Mouse (Mus musculus) forebrain, embryonic 11.5 days (tissue): ENCODE data around the gene Tbcd. TPM values are rescaled to one million over a fixed set of nuclear protein-coding genes. Genes with fewer than 3 reads are reported as not detected.

Experiments used
- ATAC-seq: fragments of 200-750 bp; cut with Nextera tagmentation; replicated peaks from 2 replicates; pipeline ENCODE4 v1.8.0; 2017; ENCODE audit warnings: moderate TSS enrichment; ENCODE audit not compliant: low FRiP score
- DNase-seq: peaks from one replicate; pipeline ENCODE4 v3.0.0-alpha.2; 2017; ENCODE audit warnings: low spot score
- H3K27ac ChIP-seq: fragments of 300-500 bp; sonication (generic); 2 replicates; pipeline ENCODE4 v1.5.1; 2014; ENCODE audit warnings: low read depth, low read length
- H3K27me3 ChIP-seq: fragments of 300-500 bp; sonication (generic); 2 replicates; pipeline ENCODE4 v1.6.1; 2014; ENCODE audit warnings: mild to moderate bottlenecking, low read length, mixed read lengths; ENCODE audit not compliant: control insufficient read depth, insufficient read depth
- H3K36me3 ChIP-seq: fragments of 300-500 bp; sonication (generic); 2 replicates; pipeline ENCODE4 v1.6.1; 2014; ENCODE audit warnings: mild to moderate bottlenecking, low read length, moderate library complexity, mixed read lengths; ENCODE audit not compliant: control insufficient read depth, insufficient read depth
- H3K4me1 ChIP-seq: fragments of 300-500 bp; sonication (generic); replicated peaks from 2 replicates; pipeline ENCODE4 v1.6.1; 2014; ENCODE audit warnings: low read length, mixed read lengths; ENCODE audit not compliant: control insufficient read depth, insufficient read depth
- H3K4me2 ChIP-seq: fragments of 300-500 bp; sonication (generic); 2 replicates; pipeline ENCODE4 v1.6.1; 2014; ENCODE audit warnings: low read depth, mild to moderate bottlenecking, low read length, moderate library complexity, mixed read lengths; ENCODE audit not compliant: severe bottlenecking
- H3K4me3 ChIP-seq: fragments of 300-500 bp; sonication (generic); 2 replicates; pipeline ENCODE4 v1.5.1; 2014; ENCODE audit warnings: low read depth, low read length
- H3K9ac ChIP-seq: fragments of 300-500 bp; sonication (generic); 2 replicates; pipeline ENCODE4 v1.6.1; 2014; ENCODE audit warnings: low read length
- H3K9me3 ChIP-seq: fragments of 300-500 bp; sonication (generic); 2 replicates; pipeline ENCODE4 v1.6.1; 2016; ENCODE audit warnings: low read length, mixed read lengths; ENCODE audit not compliant: control insufficient read depth
- WGBS: fragments of 180-500 bp; shearing (Covaris S2); extraction: QIAGEN DNeasy Blood & Tissue Kit; methylation state at CpG from one replicate; pipeline ENCODE4 v1.1.7; 2014; 5-methylcytosine and 5-hydroxymethylcytosine counted together
- polyA plus RNA-seq: library from polyadenylated mRNA; unstranded; fragments of >200 nt; fragmentation: Nextera tagmentation; extraction: Ambion mirVana; gene quantifications from 2 replicates; pipeline ENCODE4 v1.2.1, GENCODE M21; 2014

The Tbcd gene
- polyA plus RNA-seq, 1 experiment from 2014 or later, result 54.9 TPM

GRCm38 (mm10) chr11:121615961-121616485 lies 164.3 kb downstream of the Tbcd start:
- Histone ChIP-seq H3K4me3 (no peak overlapping the region), H3K36me3 (peaks cover 4% of the 10 kb centered on the region; the same call in 1 of the 2 replicates), H3K9ac (no peak overlapping the region), H3K27me3 (no peaks in the 10 kb centered on the region), H3K4me2 (no peak overlapping the region), H3K27ac (no peak overlapping the region), H3K9me3 (no peaks in the 10 kb centered on the region), H3K4me1 (no peaks in the 10 kb centered on the region)
- no peak for DNase-seq
- WGBS, result 85% methylated on average over 3 of the region's 3 CpGs
- no peak for ATAC-seq

- peaks cover 4% of the 10 kb centered on the region; the same call in 1 of the 2 replicates for H3K36me3 ChIP-seq
- no peaks in the 10 kb centered on the region for H3K4me1 ChIP-seq
- no peak overlapping the region for H3K4me2 ChIP-seq
These were observed 164.8 kb downstream of the Tbcd start for GRCm38 (mm10) chr11:121616501-121616900.

GRCm38 (mm10) chr11:121617371-121617770 lies 165.6 kb downstream of the Tbcd start:
- WGBS, result 100% methylated on average over 1 of the region's 1 CpGs

More at GRCm38 (mm10) chr11:121616501-121616900, 164.8 kb downstream of the Tbcd start:
- Histone ChIP-seq H3K27me3 (no peaks in the 10 kb centered on the region), H3K4me3 (no peak overlapping the region), H3K9ac (no peak overlapping the region), H3K9me3 (no peaks in the 10 kb centered on the region), H3K27ac (no peak overlapping the region)
- ATAC-seq (no peak), DNase-seq (no peak)

GRCm38 (mm10) chr11:121625007-121625406 lies 173.3 kb downstream of the Tbcd start:
- Histone ChIP-seq H3K4me3 (no peak overlapping the region), H3K9ac (no peak overlapping the region), H3K4me2 (no peak overlapping the region), H3K27me3 (no peaks in the 10 kb centered on the region), H3K36me3 (no peaks in the 10 kb centered on the region), H3K27ac (no peak overlapping the region), H3K4me1 (no peaks in the 10 kb centered on the region), H3K9me3 (no peaks in the 10 kb centered on the region)
- no peak for DNase-seq
- ATAC-seq, result no peak
- WGBS, result 87% methylated on average over 4 of the region's 4 CpGs

More at GRCm38 (mm10) chr11:121617371-121617770, 165.6 kb downstream of the Tbcd start:
- Histone ChIP-seq H3K9ac (no peak overlapping the region), H3K4me1 (no peaks in the 10 kb centered on the region), H3K9me3 (no peaks in the 10 kb centered on the region), H3K4me3 (no peak overlapping the region), H3K27ac (no peak overlapping the region), H3K36me3 (peaks cover 4% of the 10 kb centered on the region; the same call in 1 of the 2 replicates), H3K4me2 (no peak overlapping the region), H3K27me3 (no peaks in the 10 kb centered on the region)
- no peak for DNase-seq
- no peak for ATAC-seq

GRCm38 (mm10) chr11:121627521-121627920 lies 175.8 kb downstream of the Tbcd start:
- Histone ChIP-seq H3K4me3 (no peak overlapping the region), H3K4me1 (no peaks in the 10 kb centered on the region), H3K9me3 (no peaks in the 10 kb centered on the region), H3K4me2 (no peak overlapping the region), H3K9ac (no peak overlapping the region), H3K27me3 (no peaks in the 10 kb centered on the region), H3K27ac (no peak overlapping the region), H3K36me3 (no peaks in the 10 kb centered on the region)
- WGBS, result 93% methylated on average over 5 of the region's 5 CpGs
- ATAC-seq, result no peak
- no peak for DNase-seq

- H3K9me3 ChIP-seq, result no peaks in the 10 kb centered on the region
- H3K27ac ChIP-seq, result no peak overlapping the region
- 93% methylated on average over 6 of the region's 6 CpGs for WGBS
- H3K36me3 ChIP-seq, result no peaks in the 10 kb centered on the region
- no peaks in the 10 kb centered on the region for H3K4me1 ChIP-seq
- DNase-seq (no peak), ATAC-seq (no peak)
- H3K4me3 ChIP-seq, result no peak overlapping the region
- H3K9ac ChIP-seq, result no peak overlapping the region
- H3K27me3 ChIP-seq, result no peaks in the 10 kb centered on the region
- no peak overlapping the region for H3K4me2 ChIP-seq
These were observed 177.8 kb downstream of the Tbcd start for GRCm38 (mm10) chr11:121629529-121629928.

- WGBS, result 79% methylated on average over 4 of the region's 4 CpGs
- no peak overlapping the region for H3K4me3 ChIP-seq
- DNase-seq, result no peak
These were observed 178.7 kb downstream of the Tbcd start for GRCm38 (mm10) chr11:121630406-121630805.

GRCm38 (mm10) chr11:121631410-121631809 lies 179.7 kb downstream of the Tbcd start:
- H3K9ac ChIP-seq, result no peak overlapping the region
- no peak overlapping the region for H3K27ac ChIP-seq
- H3K4me3 ChIP-seq, result no peak overlapping the region
- H3K9me3 ChIP-seq, result no peaks in the 10 kb centered on the region
- no peaks in the 10 kb centered on the region for H3K27me3 ChIP-seq
- WGBS, result 88% methylated on average over 7 of the region's 7 CpGs
- DNase-seq (no peak), ATAC-seq (no peak)
- H3K4me1 ChIP-seq, result no peaks in the 10 kb centered on the region
- no peak overlapping the region for H3K4me2 ChIP-seq
- no peaks in the 10 kb centered on the region for H3K36me3 ChIP-seq

More at GRCm38 (mm10) chr11:121630406-121630805, 178.7 kb downstream of the Tbcd start:
- H3K9me3 ChIP-seq, result no peaks in the 10 kb centered on the region
- H3K27ac ChIP-seq, result no peak overlapping the region
- no peaks in the 10 kb centered on the region for H3K36me3 ChIP-seq
- no peak for ATAC-seq
- H3K4me2 ChIP-seq, result no peak overlapping the region
- no peaks in the 10 kb centered on the region for H3K27me3 ChIP-seq
- no peaks in the 10 kb centered on the region for H3K4me1 ChIP-seq
- no peak overlapping the region for H3K9ac ChIP-seq

- 97% methylated on average over 10 of the region's 10 CpGs for WGBS
- H3K27me3 ChIP-seq, result no peaks in the 10 kb centered on the region
- H3K27ac ChIP-seq, result no peak overlapping the region
- H3K9ac ChIP-seq, result no peak overlapping the region
- H3K4me2 ChIP-seq, result no peak overlapping the region
- H3K36me3 ChIP-seq, result no peaks in the 10 kb centered on the region; the same call in 1 of the 2 replicates
- no peaks in the 10 kb centered on the region for H3K9me3 ChIP-seq
- no peak overlapping the region for H3K4me3 ChIP-seq
- ATAC-seq (no peak), DNase-seq (no peak)
- H3K4me1 ChIP-seq, result no peaks in the 10 kb centered on the region
These were observed 184.9 kb downstream of the Tbcd start for GRCm38 (mm10) chr11:121636646-121637045.
